Mouse (Mus musculus) midbrain, embryonic 15.5 days (tissue): ENCODE data around the gene Mapkapk3. TPM values are rescaled to one million over a fixed set of nuclear protein-coding genes. Genes with fewer than 3 reads are reported as not detected.

Source experiments
- ATAC-seq: fragments of 200-750 bp; cut with Nextera tagmentation; replicated peaks from 2 replicates; pipeline ENCODE4 v1.8.0; 2017; ENCODE audit warnings: moderate TSS enrichment
- H3K27ac ChIP-seq: fragments of 300-500 bp; sonication (generic); 2 replicates; pipeline ENCODE4 v1.5.1; 2015; ENCODE audit warnings: mild to moderate bottlenecking, inconsistent platforms
- H3K27me3 ChIP-seq: fragments of 300-500 bp; sonication (generic); replicated peaks from 2 replicates; pipeline ENCODE4 v1.6.1; 2015; ENCODE audit warnings: inconsistent platforms
- H3K36me3 ChIP-seq: fragments of 300-500 bp; sonication (generic); replicated peaks from 2 replicates; pipeline ENCODE4 v1.6.1; 2015; ENCODE audit warnings: inconsistent platforms
- H3K4me1 ChIP-seq: fragments of 300-500 bp; sonication (generic); 2 replicates; pipeline ENCODE4 v1.6.1; 2015; ENCODE audit warnings: inconsistent platforms
- H3K4me2 ChIP-seq: fragments of 300-500 bp; sonication (generic); 2 replicates; pipeline ENCODE4 v1.6.1; 2015; ENCODE audit warnings: inconsistent platforms, mild to moderate bottlenecking, moderate library complexity
- H3K4me3 ChIP-seq: fragments of 300-500 bp; sonication (generic); 2 replicates; pipeline ENCODE4 v1.5.1; 2015; ENCODE audit warnings: mild to moderate bottlenecking, inconsistent platforms
- H3K9ac ChIP-seq: fragments of 300-500 bp; sonication (generic); 2 replicates; pipeline ENCODE4 v1.6.1; 2015; ENCODE audit warnings: mild to moderate bottlenecking, inconsistent platforms
- H3K9me3 ChIP-seq: fragments of 300-500 bp; sonication (generic); 2 replicates; pipeline ENCODE4 v1.6.1; 2016; ENCODE audit warnings: inconsistent platforms
- WGBS: fragments of 180-500 bp; shearing (Covaris S2); methylation state at CpG from one replicate; pipeline ENCODE4 v1.1.7; 2015; ENCODE audit warnings: mixed read lengths; 5-methylcytosine and 5-hydroxymethylcytosine counted together
- polyA plus RNA-seq: library from polyadenylated mRNA; unstranded; fragments of >200 nt; fragmentation: Nextera tagmentation; extraction: Ambion mirVana; gene quantifications from 2 replicates; pipeline ENCODE4 v1.2.1, GENCODE M21; 2015

Mapkapk3 gene
- polyA plus RNA-seq, 1 experiment from 2014 or later: 2.2 TPM

DNA sequence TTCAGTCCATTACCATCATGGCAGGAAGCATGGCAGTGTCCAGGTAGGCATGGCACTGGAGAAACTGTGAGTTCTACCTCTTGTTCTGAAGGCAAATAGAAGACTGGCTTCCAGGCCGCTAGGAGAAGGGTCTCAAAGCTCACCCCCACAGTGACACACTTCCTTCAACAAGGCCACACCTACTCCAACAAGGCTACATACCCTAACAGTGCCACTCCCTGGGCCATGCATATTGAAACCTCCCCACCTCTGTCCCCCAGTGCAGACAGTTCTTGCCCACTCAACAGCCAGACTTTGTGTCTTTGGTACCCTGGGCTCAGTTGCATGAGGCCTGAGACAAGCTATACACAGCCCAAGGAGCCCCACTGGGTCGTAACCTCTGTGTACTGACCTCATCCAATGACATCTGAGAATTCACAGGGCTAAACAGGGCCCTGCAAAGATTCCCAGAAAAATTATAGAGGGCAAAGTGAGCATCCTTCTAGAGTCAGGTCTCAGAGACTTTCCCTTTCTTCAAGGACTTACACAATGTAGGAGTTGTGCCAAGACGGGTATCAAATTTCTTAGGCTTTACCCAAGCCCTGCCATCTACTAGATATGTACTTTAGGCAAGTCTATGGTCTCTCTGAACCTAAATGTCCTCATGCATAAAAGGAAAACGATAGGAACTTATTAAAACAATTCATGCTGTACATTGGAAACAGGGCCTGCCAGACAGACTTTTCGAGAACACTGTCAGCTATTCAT, 8.3 kb downstream of the Mapkapk3 start:
- Histone ChIP-seq H3K4me1 (peaks cover 19% of the 10 kb centered on the region; the same call in 1 of the 2 replicates), H3K9ac (no peak overlapping the region), H3K9me3 (no peaks in the 10 kb centered on the region), H3K27ac (no peak overlapping the region), H3K27me3 (no peaks in the 10 kb centered on the region), H3K4me2 (no peak overlapping the region), H3K36me3 (no peaks in the 10 kb centered on the region), H3K4me3 (no peak overlapping the region)
- ATAC-seq: no peak
- WGBS: 90% methylated on average over 5 of the region's 5 CpGs

DNA sequence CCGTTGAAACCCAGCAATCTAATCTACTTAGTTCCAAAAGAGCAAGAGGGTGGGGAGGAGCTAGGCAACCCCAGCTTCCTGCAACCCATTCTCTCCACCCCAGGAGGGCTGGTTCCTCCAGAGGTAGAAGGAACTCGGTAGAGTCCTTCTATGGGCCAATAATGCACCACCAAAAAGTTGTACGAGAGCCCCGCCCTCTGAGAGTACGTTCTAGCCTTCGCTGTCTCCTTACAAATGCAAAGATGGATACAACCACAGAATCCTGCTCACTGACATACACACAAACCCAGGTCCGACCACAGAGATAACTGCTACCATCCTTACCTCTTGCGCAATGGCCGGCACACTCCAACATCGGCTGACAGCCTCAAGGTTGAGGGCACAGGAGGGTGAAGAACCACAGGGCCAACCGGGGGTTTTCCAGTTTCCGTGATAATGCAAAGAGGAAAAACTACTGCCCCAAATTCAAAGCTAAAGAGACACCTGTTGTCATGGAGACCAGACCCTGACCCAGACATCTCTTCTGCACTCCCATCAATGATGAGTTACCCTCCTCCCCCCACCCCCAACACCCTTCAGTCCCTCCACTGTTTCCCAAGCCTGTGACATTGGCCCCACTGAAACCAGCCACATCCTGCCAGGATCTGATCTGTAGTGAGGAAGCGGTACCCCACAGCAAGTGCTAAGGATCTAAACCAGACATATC, 9.2 kb downstream of the Mapkapk3 start:
- Histone ChIP-seq H3K9ac (no peak overlapping the region), H3K4me3 (no peak overlapping the region), H3K27me3 (no peaks in the 10 kb centered on the region), H3K4me1 (peaks cover 19% of the 10 kb centered on the region; the same call in 1 of the 2 replicates), H3K9me3 (no peaks in the 10 kb centered on the region), H3K4me2 (0 out of 2 replicates have a peak overlapping the region, but pooled peaks have one; percentile 2), H3K27ac (no peak overlapping the region), H3K36me3 (no peaks in the 10 kb centered on the region)
- no peak for ATAC-seq
- WGBS: 47% methylated on average over 13 of the region's 13 CpGs

GRCm38 (mm10) chr9:107279378-107280321, 10.0 kb downstream of the Mapkapk3 start:
- Histone ChIP-seq H3K9ac (no peak overlapping the region), H3K4me3 (no peak overlapping the region), H3K4me1 (peaks cover 19% of the 10 kb centered on the region; the same call in 1 of the 2 replicates), H3K36me3 (no peaks in the 10 kb centered on the region), H3K4me2 (0 out of 2 replicates have a peak overlapping the region, but pooled peaks have one; percentile 2), H3K27me3 (no peaks in the 10 kb centered on the region), H3K27ac (no peak overlapping the region), H3K9me3 (no peaks in the 10 kb centered on the region)
- no peak for ATAC-seq
- WGBS: 27% methylated on average over 16 of the region's 16 CpGs

- 51% methylated on average over 8 of the region's 8 CpGs for WGBS
- no peaks in the 10 kb centered on the region for H3K36me3 ChIP-seq
- ATAC-seq: 0 out of 2 replicates have a peak, but pooled peaks have one; percentile 33
- no peak overlapping the region for H3K9ac ChIP-seq
- H3K4me1 ChIP-seq: peaks cover 19% of the 10 kb centered on the region; the same call in 1 of the 2 replicates
- no peak overlapping the region for H3K4me3 ChIP-seq
- no peak overlapping the region for H3K4me2 ChIP-seq
- H3K27me3 ChIP-seq: no peaks in the 10 kb centered on the region
- no peak overlapping the region for H3K27ac ChIP-seq
- no peaks in the 10 kb centered on the region for H3K9me3 ChIP-seq
Measured at GRCm38 (mm10) chr9:107278527-107279377, 10.9 kb downstream of the Mapkapk3 start.

- Histone ChIP-seq H3K27me3 (no peaks in the 10 kb centered on the region), H3K36me3 (no peaks in the 10 kb centered on the region), H3K9me3 (no peaks in the 10 kb centered on the region), H3K4me2 (no peak overlapping the region), H3K4me3 (no peak overlapping the region), H3K4me1 (peaks cover 19% of the 10 kb centered on the region; the same call in 1 of the 2 replicates), H3K27ac (no peak overlapping the region), H3K9ac (no peak overlapping the region)
- no peak for ATAC-seq
- 45% methylated on average over 4 of the region's 4 CpGs for WGBS
Measured at GRCm38 (mm10) chr9:107278126-107278525, 11.6 kb downstream of the Mapkapk3 start.

DNA sequence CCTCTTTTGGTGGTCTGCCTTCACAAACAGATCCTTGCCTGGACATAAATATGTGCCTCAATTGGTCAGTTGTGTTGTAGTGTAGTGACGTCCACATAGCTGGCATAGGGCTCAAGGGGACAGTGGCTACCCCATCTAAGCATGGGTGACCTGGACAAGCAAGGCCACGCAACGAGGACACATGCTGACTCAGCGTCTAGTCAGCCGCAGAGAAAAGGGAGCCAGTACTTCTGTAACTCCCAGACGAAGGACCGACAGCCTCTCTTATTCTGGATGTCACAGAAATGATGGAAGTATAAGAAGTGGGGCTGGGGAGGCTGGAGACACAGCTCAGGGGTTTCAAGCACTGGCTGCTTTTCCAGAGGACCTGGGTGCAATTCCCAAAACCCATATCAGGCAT, 12.1 kb downstream of the Mapkapk3 start:
- no peaks in the 10 kb centered on the region for H3K27me3 ChIP-seq
- no peaks in the 10 kb centered on the region for H3K36me3 ChIP-seq
- ATAC-seq: no peak
- 88% methylated on average over 7 of the region's 7 CpGs for WGBS
- H3K9ac ChIP-seq: no peak overlapping the region
- H3K9me3 ChIP-seq: no peaks in the 10 kb centered on the region
- H3K4me3 ChIP-seq: no peak overlapping the region
- H3K4me1 ChIP-seq: peaks cover 19% of the 10 kb centered on the region; the same call in 1 of the 2 replicates
- H3K27ac ChIP-seq: no peak overlapping the region
- no peak overlapping the region for H3K4me2 ChIP-seq

DNA sequence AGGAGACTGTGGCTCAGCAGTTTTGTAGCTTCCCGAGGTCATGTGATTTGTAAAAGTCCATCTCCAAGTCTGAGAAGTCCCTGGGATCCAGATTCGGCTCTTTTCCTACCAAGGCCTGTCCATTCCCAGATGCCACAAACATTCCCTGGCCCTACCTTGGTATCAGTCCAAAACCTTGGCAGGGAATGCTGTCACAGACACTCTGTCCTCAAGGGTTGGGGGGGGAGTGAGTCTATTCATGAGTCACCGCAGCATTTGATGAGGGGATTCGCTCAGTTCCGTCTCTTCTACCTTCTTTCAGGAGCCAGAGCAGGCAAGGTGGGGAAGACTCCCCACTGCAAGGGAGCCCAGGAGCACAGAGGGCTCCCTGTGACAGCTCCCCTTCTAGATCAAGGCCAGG, 14.0 kb downstream of the Mapkapk3 start:
- Histone ChIP-seq H3K9ac (no peak overlapping the region), H3K4me3 (no peak overlapping the region), H3K27ac (no peak overlapping the region), H3K9me3 (no peaks in the 10 kb centered on the region), H3K4me2 (no peak overlapping the region), H3K4me1 (peaks cover 19% of the 10 kb centered on the region; the same call in 1 of the 2 replicates), H3K36me3 (no peaks in the 10 kb centered on the region), H3K27me3 (no peaks in the 10 kb centered on the region)
- WGBS: 82% methylated on average over 5 of the region's 5 CpGs
- ATAC-seq: no peak

DNA sequence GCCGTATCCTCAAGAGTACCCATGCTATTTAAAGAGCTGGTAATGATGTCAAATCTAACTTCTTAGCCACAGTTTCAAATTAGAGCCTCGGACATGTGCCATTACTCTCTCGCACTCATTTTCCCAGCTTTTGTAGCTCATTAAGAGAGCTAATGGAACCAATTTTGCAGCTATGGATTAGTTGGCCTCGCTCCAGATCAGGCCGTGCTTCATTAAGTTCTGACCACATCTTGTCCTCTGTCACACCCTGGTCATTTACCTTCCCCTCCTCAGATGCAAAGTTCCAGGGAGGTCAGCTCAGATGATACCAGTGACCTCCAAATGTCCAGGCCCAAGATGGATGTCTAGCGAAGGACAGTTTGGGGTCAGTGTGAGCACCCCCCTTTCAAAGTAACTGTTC, 14.9 kb downstream of the Mapkapk3 start:
- Histone ChIP-seq H3K36me3 (no peaks in the 10 kb centered on the region), H3K4me1 (peaks cover 13% of the 10 kb centered on the region; the same call in 1 of the 2 replicates), H3K4me2 (no peak overlapping the region), H3K9ac (no peak overlapping the region), H3K27ac (no peak overlapping the region), H3K4me3 (no peak overlapping the region), H3K27me3 (no peaks in the 10 kb centered on the region), H3K9me3 (no peaks in the 10 kb centered on the region)
- 81% methylated on average over 6 of the region's 6 CpGs for WGBS
- ATAC-seq: no peak

DNA sequence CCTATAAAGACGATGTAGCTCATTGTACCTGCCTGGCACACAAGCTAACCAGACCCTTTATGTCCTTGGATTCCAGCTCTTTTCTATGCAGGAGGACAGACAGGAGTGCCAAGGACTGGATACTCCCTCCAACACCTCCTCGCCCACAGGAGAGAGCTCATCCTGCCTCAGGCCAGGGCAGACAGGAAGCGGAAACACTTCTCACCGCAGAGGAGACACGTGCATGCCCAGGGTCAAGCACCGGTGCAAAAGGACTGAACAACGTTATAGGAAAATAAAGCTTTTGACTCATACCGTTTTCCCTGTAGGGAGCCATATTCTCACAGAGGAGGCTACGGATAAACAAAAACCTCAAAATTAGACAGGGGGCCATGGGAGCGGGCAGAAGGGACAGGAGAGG, 16.5 kb downstream of the Mapkapk3 start:
- Histone ChIP-seq H3K4me3 (no peak overlapping the region), H3K27ac (no peak overlapping the region), H3K4me1 (no peaks in the 10 kb centered on the region), H3K4me2 (no peak overlapping the region), H3K27me3 (no peaks in the 10 kb centered on the region), H3K9me3 (no peaks in the 10 kb centered on the region), H3K9ac (no peak overlapping the region), H3K36me3 (no peaks in the 10 kb centered on the region)
- ATAC-seq: no peak
- WGBS: 72% methylated on average over 10 of the region's 10 CpGs

DNA sequence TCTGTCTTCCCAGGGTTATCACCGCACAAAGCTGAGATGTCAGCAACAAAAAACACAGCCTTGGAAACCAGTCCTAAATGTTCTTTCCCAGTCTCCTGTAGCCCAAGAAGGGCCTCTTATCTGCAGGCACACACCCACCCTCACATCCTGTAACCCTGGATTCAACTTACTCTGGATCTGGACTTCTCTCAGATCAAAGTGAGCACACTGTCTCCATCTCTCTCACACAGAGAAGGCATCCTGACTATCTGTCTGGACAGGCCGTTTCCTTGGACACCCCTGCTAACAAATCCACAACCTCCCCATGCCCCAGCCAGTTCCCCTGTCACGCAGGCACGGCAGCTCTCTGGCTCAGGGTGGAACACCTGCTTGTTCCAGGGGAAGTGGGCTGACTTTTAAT, 17.4 kb downstream of the Mapkapk3 start:
- no peaks in the 10 kb centered on the region for H3K9me3 ChIP-seq
- no peaks in the 10 kb centered on the region for H3K27me3 ChIP-seq
- no peak overlapping the region for H3K9ac ChIP-seq
- 74% methylated on average over 4 of the region's 4 CpGs for WGBS
- no peak for ATAC-seq
- H3K4me1 ChIP-seq: no peaks in the 10 kb centered on the region
- H3K4me3 ChIP-seq: no peak overlapping the region
- H3K36me3 ChIP-seq: no peaks in the 10 kb centered on the region
- H3K4me2 ChIP-seq: no peak overlapping the region
- no peak overlapping the region for H3K27ac ChIP-seq

GRCm38 (mm10) chr9:107271177-107271938, 18.3 kb downstream of the Mapkapk3 start:
- Histone ChIP-seq H3K36me3 (no peaks in the 10 kb centered on the region), H3K4me3 (no peak overlapping the region), H3K4me1 (no peaks in the 10 kb centered on the region), H3K9me3 (no peaks in the 10 kb centered on the region), H3K9ac (no peak overlapping the region), H3K27me3 (no peaks in the 10 kb centered on the region), H3K27ac (no peak overlapping the region), H3K4me2 (no peak overlapping the region)
- no peak for ATAC-seq
- WGBS: 83% methylated on average over 7 of the region's 7 CpGs
